Mouse (Mus musculus): ENCODE results near the gene Crip1.

DNA sequence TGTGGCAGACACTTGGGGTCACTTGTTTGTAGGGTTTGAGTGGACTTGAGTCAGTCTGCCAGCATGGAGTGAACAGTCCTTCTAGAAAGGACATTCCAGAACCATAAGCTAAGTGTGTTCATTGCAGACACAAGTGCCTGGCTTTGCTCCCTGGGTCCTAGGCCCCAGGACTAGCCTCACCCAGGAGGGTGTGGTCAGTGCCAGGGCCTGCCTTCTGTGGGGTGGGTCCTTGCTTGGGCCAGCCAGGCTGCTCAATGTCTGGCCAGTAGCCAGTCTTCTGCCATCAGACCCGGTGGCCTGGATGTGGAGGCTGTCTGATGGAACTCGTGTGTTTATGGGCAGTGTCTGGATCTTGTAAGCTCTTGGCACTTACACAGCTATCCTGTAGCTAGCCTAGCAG lies 13.5 kb upstream of the Crip1 start:
- no peak for TF ChIP-seq POLR2A (IDR thresholded peaks at IDR 0.05; ENCODE audit: borderline replicate concordance, control insufficient read depth, low read depth, low read length)
- TF ChIP-seq CTCF (IDR thresholded peaks at IDR 0.05; ENCODE audit: control insufficient read depth, insufficient read depth, low read length): no peak
